Mouse (Mus musculus) kidney, adult 2 months (tissue): ENCODE results near the gene Alg1.

Source experiments
- CTCF ChIP-seq: fragments of 200-500 bp; conservative IDR thresholded peaks from 2 replicates; pipeline ENCODE4 v1.5.1; 2011; ENCODE audit warnings: low read depth, mild to moderate bottlenecking, control low read depth, low read length, moderate library complexity, mixed read lengths; ENCODE audit not compliant: insufficient read depth, insufficient read length
- POLR2A ChIP-seq: fragments of 200-500 bp; IDR thresholded peaks from one replicate; pipeline ENCODE4 v1.6.1; 2011; ENCODE audit warnings: low read depth, low read length, control low read depth

- TF ChIP-seq CTCF (no peak), POLR2A (no peak)
Measured at GRCm38 (mm10) chr16:5203200-5203599, 30.2 kb upstream of the Alg1 start.
